Mouse (Mus musculus) naive thymus-derived CD4-positive, alpha-beta T cell, adult 2 months (primary cell): ENCODE measurements at regions not wholly inside any gene's neighbourhood (a gene's known extent, or its start where the extent isn't known, plus 50 kb on each side); places are given as distances from the start of the nearest gene placed in this dataset.
A peak's percentile ranks its signal among the peaks of the same experiment; 100 is the strongest.
"Not testable (repeated sequence)": the region's sequence is repeated elsewhere in the genome, so short reads cannot be mapped to it uniquely, and the experiment has no call there.

Source experiments
- DNase-seq: peaks from one replicate; pipeline ENCODE4 v3.0.0-alpha.2; 2011; ENCODE audit warnings: low read depth

DNA sequence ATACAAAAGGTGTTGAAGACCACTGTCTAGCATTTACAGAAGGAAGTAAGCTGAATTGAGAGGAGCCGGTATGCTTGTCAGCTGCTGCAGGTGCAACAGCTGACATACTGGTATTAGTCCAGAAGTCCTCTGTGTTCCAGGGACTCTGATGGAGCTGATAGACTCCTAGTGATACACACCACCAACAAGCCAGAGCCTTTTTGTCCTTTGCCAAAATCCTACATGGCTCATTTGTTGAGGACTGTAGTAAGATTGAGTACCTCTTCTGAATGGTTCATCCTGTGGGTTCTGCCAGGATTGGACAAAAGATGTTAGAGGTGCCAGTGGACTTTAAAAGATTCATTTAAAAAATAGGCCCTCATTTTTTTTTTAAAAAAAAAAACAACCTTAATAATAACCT, 129.4 kb upstream of the Tmem185a start:
- no peak for DNase-seq

DNA sequence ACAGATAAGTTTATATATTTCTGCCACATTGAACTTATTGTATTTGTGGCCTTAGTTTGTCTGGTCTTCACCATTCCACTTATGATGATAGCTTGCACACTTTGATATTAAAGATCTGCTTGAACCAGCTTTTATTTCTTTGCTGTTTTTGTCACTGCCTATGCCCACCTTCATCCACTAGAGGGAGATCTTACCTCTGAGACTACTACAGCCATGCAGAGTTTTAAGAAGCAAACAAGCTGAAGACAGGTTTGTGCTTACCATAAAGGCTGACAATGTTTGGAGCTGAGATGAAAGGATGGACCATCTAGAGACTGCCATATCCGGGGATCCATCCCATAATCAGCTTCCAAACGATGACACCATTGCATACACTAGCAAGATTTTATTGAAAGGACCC, 105.4 kb upstream of the Tmem185a start:
- peak; percentile 28 for DNase-seq

DNA sequence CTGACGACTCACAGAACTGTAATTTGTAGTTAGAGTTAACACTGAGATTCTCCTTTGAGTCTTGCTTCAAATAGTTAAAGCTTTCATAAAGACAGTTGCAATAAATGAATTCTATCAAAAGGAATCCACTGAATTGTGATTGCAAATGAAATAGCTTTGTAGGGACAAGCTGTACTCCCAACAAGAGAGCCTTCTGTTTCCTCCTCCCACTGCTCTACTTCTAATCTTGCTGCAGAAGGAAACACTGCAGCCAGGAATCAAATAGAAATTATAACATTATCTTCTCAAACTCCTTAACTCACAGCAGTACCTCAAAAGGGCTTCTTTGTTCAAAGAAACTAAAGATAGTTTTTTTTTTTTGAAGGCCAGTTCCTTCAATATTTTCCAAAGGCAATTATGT, 103.2 kb upstream of the Tmem185a start:
- DNase-seq, result no peak

DNA sequence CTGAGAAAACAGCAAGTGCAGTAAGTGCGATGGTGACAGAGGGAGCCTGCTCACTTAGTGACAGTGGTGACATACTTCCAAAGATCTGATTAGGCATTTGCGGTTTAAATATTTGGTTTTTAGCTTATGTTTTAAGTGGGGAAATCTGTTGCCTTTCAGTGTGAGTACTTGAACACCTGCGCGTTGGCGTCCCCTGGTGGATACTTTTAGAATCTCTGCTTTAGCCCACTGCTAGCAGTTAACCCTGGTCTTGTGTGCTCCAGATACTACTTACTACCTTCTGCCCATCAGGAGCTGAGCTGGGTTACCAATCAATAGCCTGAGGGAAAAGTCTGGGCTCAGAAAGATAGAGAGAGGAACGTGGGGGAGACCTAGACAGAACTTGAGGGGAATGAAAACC, 97.3 kb upstream of the Tmem185a start:
- not testable (repeated sequence) for DNase-seq

DNA sequence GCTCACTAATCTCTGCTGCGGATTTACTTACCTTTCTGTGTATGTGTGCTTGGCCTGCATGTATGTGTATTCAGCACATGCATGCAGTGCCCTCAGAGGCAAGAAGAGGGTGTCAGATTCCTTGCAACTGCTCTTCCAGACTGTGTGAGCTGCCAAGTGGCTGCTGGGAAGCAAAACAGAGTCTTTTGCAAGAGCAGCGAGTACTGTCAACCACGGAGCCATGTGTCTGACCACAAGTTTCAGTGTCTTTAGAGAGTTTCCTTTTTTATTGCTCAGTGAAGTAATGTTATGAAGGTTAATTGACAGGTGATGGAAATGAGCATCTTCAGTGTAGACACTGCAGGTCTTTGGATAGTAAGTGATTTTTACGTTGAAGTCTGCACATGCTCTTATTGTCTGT, 93.6 kb upstream of the Tmem185a start:
- DNase-seq, result not testable (repeated sequence)

DNA sequence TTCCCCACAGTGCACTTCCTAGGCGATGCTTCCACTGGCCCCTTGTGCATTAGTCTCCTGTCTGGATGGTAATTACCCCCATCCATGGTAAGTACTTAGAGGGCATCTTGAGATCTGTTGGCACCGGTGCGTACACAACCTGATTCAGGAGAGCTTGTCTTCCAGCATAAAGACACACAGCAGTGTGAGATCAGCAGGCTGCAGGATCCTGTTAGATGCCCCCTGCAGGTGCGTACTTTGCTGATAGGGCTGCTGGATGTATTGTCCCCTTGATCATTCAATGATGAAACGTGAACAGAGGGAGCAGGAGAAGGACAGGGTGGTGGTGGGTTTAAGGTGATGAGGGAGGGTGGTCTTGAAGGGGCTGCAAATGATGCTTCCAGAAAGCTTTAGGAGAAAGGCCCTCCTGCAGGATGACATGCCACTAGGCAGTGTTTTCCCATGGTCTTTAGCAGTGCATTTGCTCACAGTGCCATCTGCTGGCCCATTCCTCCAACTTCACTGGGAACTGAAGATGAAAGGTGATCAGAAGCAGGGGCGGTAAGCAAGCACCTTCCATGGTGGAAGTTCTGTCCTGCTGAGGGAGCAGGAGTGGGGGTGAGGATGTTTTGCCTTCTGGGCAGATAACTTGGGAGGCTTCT, 92.5 kb upstream of the Tmem185a start:
- not testable (repeated sequence) for DNase-seq
